Mouse (Mus musculus) olfactory bulb, adult 2 months (tissue): ENCODE measurements at regions not wholly inside any gene's neighbourhood (a gene's known extent, or its start where the extent isn't known, plus 50 kb on each side); places are given as distances from the start of the nearest gene placed in this dataset.

Experiments used
- CTCF ChIP-seq: fragments of 200-500 bp; IDR thresholded peaks from 2 replicates; pipeline ENCODE4 v1.5.1; 2012; ENCODE audit warnings: low read depth, mild to moderate bottlenecking, low read length, moderate library complexity; ENCODE audit not compliant: insufficient read depth
- POLR2A ChIP-seq: fragments of 200-500 bp; IDR thresholded peaks from 2 replicates; pipeline ENCODE4 v1.6.1; 2012; ENCODE audit warnings: mild to moderate bottlenecking, low read depth, low read length, moderate library complexity; ENCODE audit not compliant: insufficient read depth

- TF ChIP-seq CTCF = no peak
- no peak for TF ChIP-seq POLR2A
Measured at GRCm38 (mm10) chr6:71045261-71045660, 88.9 kb downstream of the Foxi3 start.
